Mouse (Mus musculus): ENCODE results near the gene Jtb.

The Jtb gene

DNA sequence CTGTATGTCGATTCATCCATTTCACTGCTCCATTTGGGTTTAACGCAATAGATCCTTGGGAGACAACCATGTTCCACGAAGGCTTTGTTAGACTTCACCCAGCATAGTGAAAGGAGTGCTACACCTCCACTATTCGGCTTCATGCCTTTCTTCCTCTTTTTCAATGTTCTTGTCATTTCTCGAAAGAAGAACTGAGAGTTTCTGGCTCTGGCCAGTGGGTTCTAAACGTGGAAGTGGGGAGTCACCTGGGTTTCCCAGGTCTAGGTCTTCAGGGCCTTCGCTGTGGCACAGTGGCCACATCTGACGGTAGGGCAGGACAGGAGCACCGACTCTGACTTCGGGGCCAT lies 33.3 kb downstream of the Jtb start:
- DNase-seq = no peak

DNA sequence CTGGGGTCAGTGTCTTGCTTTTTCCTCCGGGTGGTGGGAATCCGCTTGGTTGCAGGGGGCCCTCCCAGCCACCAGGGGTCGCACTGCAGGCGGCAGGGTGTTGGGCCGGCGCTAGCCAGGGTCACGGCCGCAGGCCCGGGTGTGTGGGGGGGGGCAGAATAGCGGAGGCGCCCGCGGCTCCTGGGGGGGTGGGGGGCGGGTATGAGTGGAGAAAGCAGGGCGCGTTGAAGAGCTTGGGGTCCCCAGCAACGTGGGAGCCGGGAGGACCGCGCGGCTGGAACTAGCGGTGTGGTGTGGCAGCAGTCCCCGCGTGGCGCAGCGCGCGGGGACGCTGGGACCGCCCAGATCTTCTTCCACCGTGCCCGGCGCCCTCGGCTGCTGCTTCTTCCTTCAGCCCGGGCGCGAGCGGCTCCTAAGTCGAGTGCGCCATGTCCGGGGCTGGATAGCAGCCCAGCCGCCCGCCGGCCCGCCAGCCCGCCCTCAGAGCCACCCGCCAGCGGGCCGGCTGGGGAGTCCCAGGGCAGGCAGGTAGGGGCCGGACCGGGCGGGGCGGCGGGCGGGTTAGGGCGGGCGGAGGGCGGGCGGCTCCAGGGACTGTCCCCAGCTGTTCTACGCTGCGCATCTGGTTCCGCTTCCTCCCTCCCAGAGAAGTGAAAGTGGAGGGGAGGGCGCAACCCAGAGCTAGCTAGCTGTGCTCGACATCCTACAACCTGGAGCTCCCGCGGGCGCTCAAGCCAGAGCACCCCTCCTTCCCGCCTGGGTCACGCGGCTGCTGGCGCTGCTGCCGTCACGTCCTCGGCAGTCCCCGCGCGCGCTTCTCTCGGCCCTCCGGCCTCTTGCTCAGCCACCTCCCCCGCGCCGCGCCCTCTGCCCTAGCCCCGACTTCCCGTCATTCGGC lies 33.9 kb downstream of the Jtb start, which contains the start of gene Dennd4b:
Gene Dennd4b, plus strand, starts transcription at position 152 of the 898 bp plus-strand sequence.
- peak; percentile 93 for DNase-seq

DNA sequence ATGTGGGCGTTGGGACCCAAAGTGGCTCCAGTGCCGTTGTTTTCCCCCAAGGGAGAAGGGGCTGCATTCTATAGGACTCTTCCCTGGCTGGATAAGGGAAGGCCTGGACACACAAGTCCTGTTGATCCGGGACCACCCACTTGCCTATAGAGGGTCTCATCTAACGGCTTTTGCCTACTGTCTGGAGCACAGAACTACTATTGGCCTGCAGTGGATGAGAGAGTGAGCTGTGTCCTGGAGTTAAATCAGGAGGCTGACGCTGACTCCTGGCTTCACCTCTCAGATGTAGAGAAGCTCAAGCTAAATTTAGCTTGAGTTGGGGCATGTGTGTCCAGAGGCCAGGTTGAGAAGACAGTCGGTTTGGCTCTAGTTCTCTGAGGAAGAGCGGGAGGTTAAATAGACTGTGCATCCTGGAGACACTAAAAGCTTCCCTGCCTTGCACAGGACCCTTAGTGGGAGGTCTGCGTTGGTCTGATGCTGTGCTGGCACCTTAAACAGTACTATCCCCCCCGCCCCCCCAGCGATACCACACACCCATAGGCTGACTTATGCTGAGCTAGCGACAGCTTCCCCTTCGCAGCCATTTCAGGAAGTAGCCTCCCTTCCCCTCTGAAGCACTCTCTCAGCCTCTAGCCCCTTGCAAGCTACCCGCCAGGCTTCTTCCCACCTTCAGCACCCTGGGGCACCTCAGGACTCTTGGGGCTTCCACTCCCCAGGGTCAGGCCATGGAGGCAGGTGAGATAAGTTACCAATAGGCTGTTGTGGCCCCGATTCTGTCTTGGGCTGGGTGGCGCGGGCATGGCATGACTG lies 34.7 kb downstream of the Jtb start:
- DNase-seq = peak; percentile 63

DNA sequence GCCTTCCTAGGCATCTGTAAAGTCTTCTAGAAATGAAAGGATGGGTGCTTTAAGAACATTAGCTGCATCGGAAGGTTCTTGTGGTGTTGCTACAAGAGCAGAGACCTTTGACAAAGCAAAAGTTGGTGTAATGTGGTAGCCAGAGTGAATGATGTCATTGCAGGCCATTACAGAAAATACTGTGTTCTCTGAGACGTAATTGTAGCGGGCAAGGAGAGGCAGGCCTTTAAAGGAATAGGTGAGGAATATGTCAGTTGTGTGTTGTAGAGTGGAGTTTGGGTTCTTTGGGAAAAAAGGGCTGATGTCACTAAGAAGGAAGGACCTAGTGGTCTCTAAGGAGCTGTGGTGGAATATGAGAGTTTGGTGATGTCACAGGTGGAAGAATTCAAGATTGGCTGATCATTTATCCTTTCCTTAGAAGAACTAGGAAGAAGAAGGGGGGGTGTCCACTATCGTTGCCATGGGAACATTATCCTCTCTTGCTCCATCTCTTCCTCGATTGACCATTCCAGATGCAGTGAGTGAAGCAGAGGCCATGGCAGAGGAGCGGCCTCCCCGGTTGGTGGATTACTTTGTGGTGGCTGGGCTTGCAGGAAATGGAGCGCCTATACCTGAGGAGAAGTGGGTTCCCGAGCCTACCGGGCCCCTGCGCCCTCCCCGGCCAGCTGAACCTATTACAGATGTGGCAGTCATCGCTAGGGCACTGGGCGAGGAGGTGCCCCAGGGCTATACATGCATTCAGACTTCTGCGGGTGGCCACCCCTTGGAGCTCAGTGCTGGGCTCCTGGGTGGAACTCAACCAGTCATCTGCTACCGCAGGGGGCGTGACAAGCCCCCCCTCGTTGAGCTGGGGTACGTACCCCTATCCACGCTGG lies 35.7 kb downstream of the Jtb start:
- DNase-seq = peak; percentile 60

- peak; percentile 27 for DNase-seq
Observed at GRCm38 (mm10) chr3:90268190-90268589, 36.8 kb downstream of the Jtb start.

- peak; percentile 32 for DNase-seq
Observed at GRCm38 (mm10) chr3:90268971-90269370, 37.6 kb downstream of the Jtb start.

DNA sequence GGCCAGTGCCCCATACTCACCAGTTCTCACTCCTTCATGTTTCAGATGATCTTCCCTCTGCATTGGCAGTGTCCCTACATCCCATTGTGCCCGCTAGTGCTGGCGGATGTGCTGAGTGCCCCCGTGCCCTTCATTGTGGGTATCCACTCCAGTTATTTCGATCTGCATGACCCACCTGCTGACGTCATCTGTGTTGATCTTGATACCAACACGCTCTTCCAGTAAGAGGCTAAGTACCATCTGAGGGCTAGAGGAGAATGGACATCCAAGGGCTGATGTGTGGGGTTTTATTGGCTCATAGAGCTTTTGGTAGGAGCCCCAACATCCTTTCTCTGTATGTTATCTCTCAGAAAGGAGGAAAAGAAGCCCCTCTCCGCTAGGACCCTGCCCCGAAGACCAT lies 39.4 kb downstream of the Jtb start:
- peak; percentile 28 for DNase-seq

GRCm38 (mm10) chr3:90272170-90272569 lies 40.8 kb downstream of the Jtb start:
- peak; percentile 18 for DNase-seq

DNA sequence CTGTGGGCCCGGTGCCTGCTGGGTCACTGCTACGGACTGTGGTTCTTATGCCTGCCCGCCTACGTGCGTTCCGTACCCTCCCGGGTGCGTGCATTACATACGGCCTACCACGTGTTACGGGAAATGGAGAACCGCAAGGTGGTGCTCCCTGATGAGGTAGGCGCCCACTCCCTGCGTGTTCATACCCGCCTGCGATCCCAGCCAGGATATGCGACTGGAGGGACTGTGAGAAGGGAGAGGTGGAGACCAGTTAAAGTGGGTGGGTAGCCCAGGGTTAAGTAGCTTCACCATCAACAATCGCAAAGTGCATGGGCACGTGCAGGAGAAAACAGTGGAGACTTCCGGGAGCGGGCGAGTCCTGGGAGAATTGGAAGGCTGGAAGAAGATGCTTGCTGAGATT lies 42.5 kb downstream of the Jtb start:
- peak; percentile 40 for DNase-seq

DNA sequence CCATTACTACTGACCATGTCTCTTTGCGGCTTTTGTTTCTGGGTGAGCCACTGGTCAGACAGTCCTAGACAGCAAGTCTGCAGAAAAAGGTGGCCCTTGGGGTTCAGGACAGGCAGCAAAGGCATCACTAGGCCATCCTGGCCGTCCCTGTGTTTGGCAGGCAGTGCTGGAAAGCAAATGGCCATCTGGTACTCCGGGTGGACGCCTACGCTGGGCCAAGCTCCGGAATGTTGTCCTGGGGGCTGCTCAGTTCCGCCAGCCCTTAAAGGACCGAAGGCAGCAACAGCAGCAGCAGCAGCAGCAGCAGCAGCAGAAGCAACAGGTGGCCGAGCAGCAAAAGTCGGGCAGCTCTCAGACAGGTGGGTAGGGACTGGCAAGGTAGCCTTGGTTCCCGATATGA lies 43.9 kb downstream of the Jtb start:
- DNase-seq = peak; percentile 86

DNA sequence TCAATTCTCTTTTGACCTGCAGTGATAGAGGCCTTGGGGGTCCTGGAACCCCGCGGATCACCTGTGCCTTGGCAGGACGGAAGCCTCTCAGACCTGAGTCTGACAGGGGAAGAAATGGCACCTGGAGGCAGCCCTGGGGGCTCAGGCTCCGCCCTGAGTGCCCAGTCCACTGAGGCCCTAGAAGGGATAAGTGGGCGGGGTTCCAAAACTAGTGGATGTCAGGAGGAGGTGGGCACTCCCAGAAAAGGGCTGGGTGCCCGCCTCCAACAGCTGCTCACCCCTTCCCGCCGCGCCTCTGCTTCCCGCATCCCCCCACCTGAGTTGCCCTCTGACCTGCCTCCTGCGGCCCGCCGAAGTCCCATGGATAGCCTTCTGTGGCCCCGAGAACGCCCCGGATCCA lies 45.5 kb downstream of the Jtb start:
- DNase-seq = peak; percentile 72

GRCm38 (mm10) chr3:90277793-90278192 lies 46.4 kb downstream of the Jtb start:
- DNase-seq = peak; percentile 95

- no peak for DNase-seq
Observed at GRCm38 (mm10) chr3:90278211-90278610, 46.8 kb downstream of the Jtb start.

- peak; percentile 55 for DNase-seq
Observed at GRCm38 (mm10) chr3:90279216-90279615, 47.8 kb downstream of the Jtb start.

- peak; percentile 23 for DNase-seq
Observed at GRCm38 (mm10) chr3:90279743-90280142, 48.3 kb downstream of the Jtb start.

DNA sequence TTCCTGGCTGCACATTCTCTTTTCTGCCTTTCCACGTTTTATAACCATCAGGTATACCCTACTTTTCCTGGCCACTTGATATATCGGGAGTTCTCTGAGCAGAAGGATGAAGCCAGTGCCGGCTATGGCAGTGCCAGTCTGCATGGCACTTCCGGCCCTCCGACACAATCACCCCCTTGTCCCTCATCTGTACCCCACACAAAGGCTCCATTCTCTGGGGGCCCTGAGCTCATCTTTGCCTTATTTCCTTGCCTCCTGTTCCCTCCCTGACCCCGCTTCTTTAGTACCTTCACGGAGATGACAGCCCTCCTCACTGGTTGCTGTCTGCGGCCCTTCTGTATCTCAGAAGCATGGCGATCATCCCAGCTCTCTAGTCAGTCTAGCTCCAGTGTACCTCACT lies 49.3 kb downstream of the Jtb start:
- peak; percentile 27 for DNase-seq

DNA sequence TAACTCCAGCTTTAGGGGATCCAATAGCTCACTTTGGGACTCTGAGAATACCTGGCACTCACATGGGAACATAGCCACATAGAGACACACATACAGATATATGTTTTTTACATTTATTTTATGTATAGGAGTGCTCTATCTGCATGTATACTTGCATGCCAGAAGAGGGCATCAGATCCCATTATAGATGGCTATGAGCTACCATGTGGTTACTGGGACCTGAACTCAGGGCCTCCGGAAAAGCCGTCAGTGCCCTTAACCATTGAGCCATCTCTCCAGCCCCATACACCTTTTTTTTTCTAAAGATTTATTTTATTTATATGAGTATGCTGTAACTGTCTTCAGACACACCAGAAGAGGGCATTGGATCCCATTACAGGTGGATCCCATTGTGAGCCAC lies 52.8 kb downstream of the Jtb start:
- no peak for DNase-seq

Data from cerebellum, adult 9-11 months (tissue).